Mouse (Mus musculus) lung, adult 18-20 months (tissue): Measurements from ENCODE around the gene Lax1.
"Not testable (repeated sequence)": the region's sequence is repeated elsewhere in the genome, so short reads cannot be mapped to it uniquely, and the experiment has no call there.

ENCODE experiments used
- DNase-seq, 2 experiments: peaks; one replicate each; pipeline ENCODE4 v3.0.0; 2022; ENCODE audit warnings: mixed read lengths in 2 of 2

Gene Lax1

GRCm38 (mm10) chr1:133689897-133690296, at the start of gene Lax1:
TSS of gene Lax1 (minus strand) at chr1:133690108.
- DNase-seq, result peak; percentile 16 to 33

GRCm38 (mm10) chr1:133736664-133737063, 46.8 kb upstream of the Lax1 start:
- no peak for DNase-seq

GRCm38 (mm10) chr1:133735995-133736652, 46.2 kb upstream of the Lax1 start:
- peak; percentile 25 to 39 for DNase-seq

GRCm38 (mm10) chr1:133732814-133733213, 42.9 kb upstream of the Lax1 start:
- no peak for DNase-seq

- no peak for DNase-seq
Measured at GRCm38 (mm10) chr1:133728339-133728738, 38.4 kb upstream of the Lax1 start.

GRCm38 (mm10) chr1:133720342-133720741, 30.4 kb upstream of the Lax1 start:
- DNase-seq, result no peak

- no peak for DNase-seq
Measured at GRCm38 (mm10) chr1:133718786-133719185, 28.9 kb upstream of the Lax1 start.

GRCm38 (mm10) chr1:133718296-133718695, 28.4 kb upstream of the Lax1 start:
- DNase-seq, result no peak

- DNase-seq, result peak; percentile 42 to 48
Measured at GRCm38 (mm10) chr1:133716464-133716863, 26.6 kb upstream of the Lax1 start.

GRCm38 (mm10) chr1:133715191-133715590, 25.3 kb upstream of the Lax1 start:
- no peak for DNase-seq

- peak; percentile 24 to 40 for DNase-seq
Measured at GRCm38 (mm10) chr1:133713009-133713370, 23.1 kb upstream of the Lax1 start.

GRCm38 (mm10) chr1:133712288-133713008, 22.5 kb upstream of the Lax1 start:
- no peak for DNase-seq

GRCm38 (mm10) chr1:133711376-133711775, 21.5 kb upstream of the Lax1 start:
- DNase-seq, result no peak

GRCm38 (mm10) chr1:133710895-133711294, 21.0 kb upstream of the Lax1 start:
- no peak for DNase-seq

GRCm38 (mm10) chr1:133709292-133709691, 19.4 kb upstream of the Lax1 start:
- no peak for DNase-seq

GRCm38 (mm10) chr1:133701824-133702223, 11.9 kb upstream of the Lax1 start:
- not testable (repeated sequence) for DNase-seq

GRCm38 (mm10) chr1:133697935-133698620, 8.2 kb upstream of the Lax1 start:
- no peak for DNase-seq

- DNase-seq, result peak; percentile 88 to 90
Measured at GRCm38 (mm10) chr1:133695901-133696300, 6.0 kb upstream of the Lax1 start.

GRCm38 (mm10) chr1:133694876-133695275, 5.0 kb upstream of the Lax1 start:
- peak; percentile 29 to 40 for DNase-seq

GRCm38 (mm10) chr1:133694301-133694700, 4.4 kb upstream of the Lax1 start:
- DNase-seq, result no peak

GRCm38 (mm10) chr1:133693536-133694114, 3.7 kb upstream of the Lax1 start:
- DNase-seq, result no peak

- DNase-seq, result no peak
Measured at GRCm38 (mm10) chr1:133692195-133692594, 2.3 kb upstream of the Lax1 start.

GRCm38 (mm10) chr1:133691046-133691445, 1.1 kb upstream of the Lax1 start:
- DNase-seq, result no peak
